Mouse (Mus musculus): ENCODE measurements at regions not wholly inside any gene's neighbourhood (a gene's known extent, or its start where the extent isn't known, plus 50 kb on each side); places are given as distances from the start of the nearest gene placed in this dataset.

DNA sequence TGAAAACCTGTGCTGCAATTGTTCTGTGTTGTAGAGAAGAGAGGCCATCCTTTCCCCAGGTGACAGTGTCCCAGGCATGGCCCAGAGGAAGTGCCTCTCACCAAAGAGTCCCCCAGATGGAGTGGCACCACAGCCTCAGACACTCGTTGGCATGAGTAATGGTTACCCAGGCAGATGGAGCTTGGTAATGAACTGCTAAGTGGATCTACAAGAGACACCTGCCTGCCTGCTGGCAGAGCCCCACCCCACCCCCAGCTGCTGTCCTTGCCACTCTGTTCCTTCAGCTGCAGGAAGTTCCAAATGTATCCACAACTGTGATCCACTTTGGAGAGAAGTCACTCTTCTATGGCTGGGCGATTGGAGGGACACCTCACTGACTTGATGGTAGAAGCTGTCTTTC lies 72.0 kb downstream of the Foxa2 start:
- TF ChIP-seq CTCF (IDR thresholded peaks at IDR 0.05; ENCODE audit: borderline replicate concordance, control insufficient read depth, extremely low read depth, insufficient read depth, low read length, poor library complexity) (no peak), POLR2A (IDR thresholded peaks at IDR 0.05; ENCODE audit: control insufficient read depth, extremely low read depth, insufficient read depth, low read length, poor library complexity) (no peak)
